Mouse (Mus musculus) MEL (cell line): ENCODE measurements at regions not wholly inside any gene's neighbourhood (a gene's known extent, or its start where the extent isn't known, plus 50 kb on each side); places are given as distances from the start of the nearest gene placed in this dataset.

Source experiments
- DNase-seq: peaks from one replicate; pipeline ENCODE4 v3.0.0; 2011; ENCODE audit warnings: low read depth, low spot score
- H3K27ac ChIP-seq: 2 replicates; pipeline ENCODE4 v1.5.1; 2012; ENCODE audit warnings: low read depth, mild to moderate bottlenecking, control low read depth, low read length, moderate library complexity; ENCODE audit not compliant: control insufficient read depth
- H3K27me3 ChIP-seq, 2 experiments: fragments of 150-350 bp in 1 of 2; sonication (generic) in 1 of 2; 2 replicates each; pipeline ENCODE4 v1.6.1; 2012; ENCODE audit warnings: low read length in 2 of 2, mild to moderate bottlenecking in 2 of 2, improper control_type of control experiment in 1 of 2, moderate library complexity in 1 of 2; ENCODE audit not compliant: insufficient read depth in 2 of 2, control insufficient read depth in 1 of 2
- H3K36me3 ChIP-seq, 2 experiments: 2 replicates each; pipeline ENCODE4 v1.6.1; 2012 to 2014; ENCODE audit warnings: low read length in 2 of 2, improper control_type of control experiment in 1 of 2, inconsistent platforms in 1 of 2, mild to moderate bottlenecking in 1 of 2; ENCODE audit not compliant: insufficient read depth in 2 of 2, control insufficient read depth in 1 of 2
- H3K4me1 ChIP-seq, 2 experiments: fragments of 150-350 bp in 1 of 2; sonication (generic) in 1 of 2; 2 replicates each; pipeline ENCODE4 v1.6.1; 2012; ENCODE audit warnings: low read length in 2 of 2, improper control_type of control experiment in 1 of 2, mild to moderate bottlenecking in 1 of 2; ENCODE audit not compliant: insufficient read depth in 2 of 2, control insufficient read depth in 1 of 2
- H3K4me3 ChIP-seq, 2 experiments: fragments of 150-350 bp in 1 of 2; sonication (generic) in 1 of 2; 2 replicates each; pipeline ENCODE4 v1.5.1; 2012; ENCODE audit warnings: low read depth in 2 of 2, low read length in 2 of 2, mild to moderate bottlenecking in 2 of 2, moderate library complexity in 2 of 2, control low read depth in 1 of 2, improper control_type of control experiment in 1 of 2; ENCODE audit not compliant: control insufficient read depth in 1 of 2, insufficient read depth in 1 of 2
- H3K79me2 ChIP-seq: 2 replicates; pipeline ENCODE4 v1.6.1; 2012; ENCODE audit warnings: mild to moderate bottlenecking, low read length, moderate library complexity; ENCODE audit not compliant: control insufficient read depth, poor library complexity, insufficient read depth
- H3K9ac ChIP-seq: 2 replicates; pipeline ENCODE4 v1.6.1; 2012; ENCODE audit warnings: low read depth, mild to moderate bottlenecking, control low read depth, low read length, moderate library complexity; ENCODE audit not compliant: control insufficient read depth, poor library complexity, severe bottlenecking
- H3K9me3 ChIP-seq: fragments of 150-350 bp; sonication (generic); replicated peaks from 2 replicates; pipeline ENCODE4 v1.6.1; 2012; ENCODE audit warnings: mild to moderate bottlenecking, low read length, improper control_type of control experiment, moderate library complexity; ENCODE audit not compliant: insufficient read depth
- CHD1 ChIP-seq: IDR thresholded peaks from 2 replicates; pipeline ENCODE4 v1.6.1; 2012; ENCODE audit warnings: low read depth, mild to moderate bottlenecking, inconsistent platforms, low read length, improper control_type of control experiment
- CHD2 ChIP-seq: IDR thresholded peaks from 2 replicates; pipeline ENCODE4 v1.6.1; 2011; ENCODE audit warnings: low read length, improper control_type of control experiment
- HCFC1 ChIP-seq: IDR thresholded peaks from 2 replicates; pipeline ENCODE4 v1.6.1; 2012; ENCODE audit warnings: low read depth, mild to moderate bottlenecking, inconsistent platforms, low read length, improper control_type of control experiment, moderate library complexity
- JUND ChIP-seq: IDR thresholded peaks from 2 replicates; pipeline ENCODE4 v1.6.1; 2011; ENCODE audit warnings: low read depth, mild to moderate bottlenecking, improper control_type of control experiment, low read length
- MEF2A ChIP-seq: IDR thresholded peaks from 2 replicates; pipeline ENCODE4 v1.6.1; 2014; ENCODE audit warnings: low read depth, mild to moderate bottlenecking, inconsistent platforms, low read length, improper control_type of control experiment; ENCODE audit not compliant: poor library complexity, insufficient replicate concordance, severe bottlenecking; ENCODE audit errors: extremely low read depth
- MXI1 ChIP-seq: IDR thresholded peaks from 2 replicates; pipeline ENCODE4 v1.6.1; 2011; ENCODE audit warnings: mild to moderate bottlenecking, low read depth, low read length, improper control_type of control experiment
- NELFE ChIP-seq: IDR thresholded peaks from 2 replicates; pipeline ENCODE4 v1.6.1; 2011; ENCODE audit warnings: low read depth, low read length, improper control_type of control experiment
- NRF1 ChIP-seq: IDR thresholded peaks from 2 replicates; pipeline ENCODE4 v1.6.1; 2014; ENCODE audit warnings: low read depth, mild to moderate bottlenecking, inconsistent platforms, low read length, improper control_type of control experiment, moderate library complexity; ENCODE audit not compliant: poor library complexity, insufficient read depth, severe bottlenecking
- POLR2A ChIP-seq, 2 experiments: IDR thresholded peaks; 2 replicates each; pipeline ENCODE4 v1.6.1; 2011 to 2012; ENCODE audit warnings: low read length in 2 of 2, mild to moderate bottlenecking in 2 of 2, control low read depth in 1 of 2, improper control_type of control experiment in 1 of 2, low read depth in 1 of 2, moderate library complexity in 1 of 2; ENCODE audit not compliant: control insufficient read depth in 1 of 2, insufficient read depth in 1 of 2, poor library complexity in 1 of 2
- POLR2AphosphoS2 ChIP-seq: IDR thresholded peaks from 2 replicates; pipeline ENCODE4 v1.6.1; 2011; ENCODE audit warnings: low read length, improper control_type of control experiment
- POLR2AphosphoS5 ChIP-seq: IDR thresholded peaks from 2 replicates; pipeline ENCODE4 v1.6.1; 2012; ENCODE audit warnings: low read depth, borderline replicate concordance, mild to moderate bottlenecking, inconsistent platforms, low read length, moderate library complexity, mixed read lengths
- RCOR1 ChIP-seq: IDR thresholded peaks from 2 replicates; pipeline ENCODE4 v1.6.1; 2012; ENCODE audit warnings: low read depth, mild to moderate bottlenecking, inconsistent platforms, low read length, improper control_type of control experiment
- SMC3 ChIP-seq: IDR thresholded peaks from 2 replicates; pipeline ENCODE4 v1.6.1; 2011; ENCODE audit warnings: low read depth, low read length, improper control_type of control experiment
- TAL1 ChIP-seq: IDR thresholded peaks from 2 replicates; pipeline ENCODE4 v1.6.1; 2012; ENCODE audit warnings: mild to moderate bottlenecking, inconsistent platforms, low read length, moderate library complexity, mixed read lengths
- TBP ChIP-seq: IDR thresholded peaks from 2 replicates; pipeline ENCODE4 v1.8.0; 2011; ENCODE audit warnings: low read depth, low read length, improper control_type of control experiment
- TCF12 ChIP-seq: IDR thresholded peaks from 2 replicates; pipeline ENCODE4 v1.6.1; 2014; ENCODE audit warnings: low read depth, mild to moderate bottlenecking, inconsistent platforms, low read length, improper control_type of control experiment, moderate library complexity
- USF1 ChIP-seq: IDR thresholded peaks from 2 replicates; pipeline ENCODE4 v1.6.1; 2014; ENCODE audit warnings: low read depth, mild to moderate bottlenecking, inconsistent platforms, low read length, improper control_type of control experiment, moderate library complexity
- ZKSCAN1 ChIP-seq: IDR thresholded peaks from 2 replicates; pipeline ENCODE4 v1.6.1; 2012; ENCODE audit warnings: low read depth, mild to moderate bottlenecking, inconsistent platforms, low read length, improper control_type of control experiment, moderate library complexity
- ZNF384 ChIP-seq: IDR thresholded peaks from 2 replicates; pipeline ENCODE4 v1.6.1; 2012; ENCODE audit warnings: low read depth, mild to moderate bottlenecking, inconsistent platforms, low read length, improper control_type of control experiment

- H3K79me2 ChIP-seq = no peaks in the 10 kb centered on the region
- no peak overlapping the region for H3K27ac ChIP-seq
- no peak overlapping the region for H3K4me3 ChIP-seq
- no peak for DNase-seq
- TF ChIP-seq POLR2A (IDR thresholded peaks at IDR 0.05; ENCODE audit: control insufficient read depth in 1 of 2, insufficient read depth in 1 of 2, low read depth in 1 of 2, low read length in 2 of 2, poor library complexity in 1 of 2) = no peak
- TF ChIP-seq CHD2 = no peak
- TF ChIP-seq CHD1 = no peak
- no peak for TF ChIP-seq RCOR1
- TF ChIP-seq NRF1 = no peak
- TF ChIP-seq SMC3 = no peak
- TF ChIP-seq JUND = no peak
- no peak for TF ChIP-seq USF1
- no peak for TF ChIP-seq ZNF384
- no peak for TF ChIP-seq TCF12
- TF ChIP-seq MEF2A = no peak
- H3K4me1 ChIP-seq = no peaks in the 10 kb centered on the region
- no peaks in the 10 kb centered on the region for H3K36me3 ChIP-seq
- H3K27me3 ChIP-seq = peaks cover 8 to 16% of the 10 kb centered on the region in 2 experiments
- no peaks in the 10 kb centered on the region for H3K9me3 ChIP-seq
- H3K9ac ChIP-seq = no peak overlapping the region
Observed at GRCm38 (mm10) chr14:53876581-53876980, 377.3 kb downstream of the Dad1 start.

- no peak for DNase-seq
- TF ChIP-seq TAL1 = no peak
- TF ChIP-seq ZKSCAN1 = no peak
- no peak for TF ChIP-seq HCFC1
- Histone ChIP-seq H3K27ac (no peak overlapping the region), H3K9ac (no peak overlapping the region), H3K79me2 (no peaks in the 10 kb centered on the region), H3K4me1 (no peaks in the 10 kb centered on the region), H3K4me3 (no peak overlapping the region), H3K9me3 (no peaks in the 10 kb centered on the region), H3K36me3 (no peaks in the 10 kb centered on the region), H3K27me3 (peaks cover 12 to 22% of the 10 kb centered on the region in 2 experiments)
Observed at GRCm38 (mm10) chr14:53875736-53876135, 378.2 kb downstream of the Dad1 start.

- no peaks in the 10 kb centered on the region for H3K9me3 ChIP-seq
- no peak overlapping the region for H3K27ac ChIP-seq
- no peaks in the 10 kb centered on the region for H3K4me1 ChIP-seq
- H3K79me2 ChIP-seq = no peaks in the 10 kb centered on the region
- DNase-seq = no peak
- no peak overlapping the region for H3K9ac ChIP-seq
- H3K27me3 ChIP-seq = peaks cover 7 to 13% of the 10 kb centered on the region in 2 experiments; a peak in 3 of 4 replicates
- no peak overlapping the region for H3K4me3 ChIP-seq
- H3K36me3 ChIP-seq = no peaks in the 10 kb centered on the region
- TF ChIP-seq NELFE (no peak), TBP (no peak), POLR2AphosphoS2 (no peak), SMC3 (no peak), TAL1 (no peak), POLR2AphosphoS5 (no peak), MXI1 (no peak)
- TF ChIP-seq, all 39 proteins: peak for 0
Observed at GRCm38 (mm10) chr14:53847049-53847448, 406.9 kb downstream of the Dad1 start.
